Mouse (Mus musculus): ENCODE measurements around the gene 1700010I14Rik. TPM values are rescaled to one million over a fixed set of nuclear protein-coding genes. Genes with fewer than 3 reads are reported as not detected.

1700010I14Rik gene
- 2.2 TPM for polyA plus RNA-seq (2017; shearing (Covaris generic))

DNA sequence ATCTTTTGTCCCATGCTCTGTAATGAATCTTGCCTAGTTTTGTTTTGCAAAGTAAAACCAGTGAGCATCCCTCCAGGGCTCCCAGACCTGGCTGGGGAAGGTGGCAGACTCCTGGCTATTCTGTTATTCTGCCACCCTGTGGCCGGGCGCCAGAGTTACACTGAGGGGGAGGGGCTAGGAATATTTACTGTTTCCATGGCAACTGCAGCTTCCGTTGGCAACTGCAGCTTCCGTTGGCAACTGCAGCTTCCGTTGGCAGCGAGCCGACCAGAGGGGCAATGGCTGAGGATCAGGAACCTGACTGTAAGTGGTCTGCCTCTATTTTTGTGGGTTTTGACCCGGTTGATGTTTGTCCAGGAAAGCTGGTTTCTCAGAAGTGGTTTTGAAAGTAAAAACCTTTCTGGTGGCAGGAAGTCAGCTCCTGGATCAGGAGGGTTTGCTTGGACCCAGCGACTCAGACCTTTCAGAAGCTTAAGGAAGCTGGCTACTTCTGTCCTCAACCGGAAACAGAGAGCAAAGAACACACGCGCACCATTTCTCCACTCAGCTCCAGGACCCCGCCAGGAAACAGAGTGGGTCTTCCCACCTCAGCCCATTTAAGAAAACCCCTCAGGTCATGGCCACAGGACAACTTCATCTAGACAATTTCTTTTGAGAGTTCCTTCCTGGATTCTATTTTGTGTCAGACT lies at the start of gene 1700010I14Rik:
Gene 1700010I14Rik, plus strand, starts transcription at position 215 of the 689 bp plus-strand sequence.

